ENCODE assay signal across 9 mouse cellular contexts in the genomic region with DNA sequence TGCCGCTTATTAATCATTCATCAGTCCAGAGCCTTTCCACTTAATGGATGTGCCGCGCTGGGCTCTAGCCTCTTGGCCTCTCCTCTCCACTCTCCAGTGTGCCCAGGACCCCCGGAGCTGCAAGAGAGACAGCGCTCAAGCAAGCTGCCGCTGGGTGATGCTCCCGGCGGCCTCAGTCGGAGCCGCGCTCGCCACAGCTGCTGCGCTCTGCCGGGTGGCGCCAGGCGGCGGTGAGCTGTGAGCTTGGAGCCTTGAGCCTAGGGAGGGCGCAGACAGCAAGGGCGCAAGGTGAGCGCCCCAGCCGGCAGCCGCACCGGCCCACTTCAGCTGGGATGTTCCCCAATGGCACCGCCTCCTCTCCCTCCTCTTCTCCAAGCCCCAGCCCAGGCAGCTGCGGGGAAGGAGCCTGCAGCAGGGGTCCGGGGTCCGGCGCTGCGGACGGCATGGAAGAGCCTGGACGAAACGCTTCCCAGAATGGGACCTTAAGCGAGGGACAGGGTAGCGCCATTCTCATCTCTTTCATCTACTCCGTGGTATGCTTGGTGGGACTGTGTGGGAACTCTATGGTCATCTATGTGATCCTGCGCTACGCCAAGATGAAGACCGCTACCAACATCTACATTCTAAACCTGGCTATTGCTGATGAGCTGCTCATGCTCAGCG. TPM values are rescaled to one million over a fixed set of nuclear protein-coding genes. Genes with fewer than 3 reads are reported as not detected.
A peak's percentile ranks its signal among the peaks of the same experiment; 100 is the strongest.
DNase-seq lines count a peak whose midpoint lies in the region; ATAC-seq lines count a peak whose summit lies in the region.
"Had no signal": no experiment of that assay in that cellular context is flagged by ENCODE, and none has a peak within 500 bp of the region (broad histone marks: within the 10 kb centered on the region; RNA-seq: fewer than 3 reads in every experiment).

No protein-coding gene starts in this region.

- H3K4me2 ChIP-seq in heart, embryonic 13.5 days, result peak overlapping the region; percentile 93
- peak overlapping the region; percentile 75 for H3K4me2 ChIP-seq in midbrain, embryonic 15.5 days

- peak overlapping the region; percentile 52 for H3K9ac ChIP-seq in heart, embryonic 13.5 days
- H3K9ac ChIP-seq in midbrain, embryonic 15.5 days, result peak overlapping the region; percentile 47

- H3K9me3 ChIP-seq in heart, embryonic 13.5 days, result no peaks in the 10 kb centered on the region
- no peaks in the 10 kb centered on the region for H3K9me3 ChIP-seq in midbrain, embryonic 15.5 days

- no peak overlapping the region for H3K27ac ChIP-seq in heart, embryonic 13.5 days (replicated peaks)
- H3K27ac ChIP-seq in midbrain, embryonic 15.5 days, result no peak overlapping the region

- H3K4me3 ChIP-seq in heart, embryonic 13.5 days, result peak overlapping the region; percentile 56
- peak overlapping the region; percentile 53 for H3K4me3 ChIP-seq in midbrain, embryonic 15.5 days

- intact Hi-C loops in heart, postnatal 25 days (cut with DNase I), result loop anchor here (2.0 to 10.0 kb wide), 4 partner anchors 54 to 422 kb away; no protein-coding TSS in a partner anchor

- peaks cover 28% of the 10 kb centered on the region for H3K4me1 ChIP-seq in heart, embryonic 13.5 days
- H3K4me1 ChIP-seq in midbrain, embryonic 15.5 days, result peaks cover 35% of the 10 kb centered on the region

- no peak for DNase-seq in heart, postnatal 25 days (ENCODE audit: low spot score)
- peak; percentile 72 for DNase-seq in embryo, embryonic 11 days
- DNase-seq in left cerebral cortex, adult 8-10 months (ENCODE audit: low spot score in 2 of 2), result peak; percentile 13 to 33
- no peak for DNase-seq in c-Kit-positive CD71-positive TER-119-positive erythroid progenitor cells, embryonic 14.5 days (ENCODE audit: low spot score)
- DNase-seq in cerebellum, adult 9-11 months, result no peak

- no peak for ATAC-seq in heart, embryonic 13.5 days (ENCODE audit: extremely low read depth, insufficient number of reproducible peaks, low FRiP score, low TSS enrichment)
- ATAC-seq in hematopoietic stem cell, adult 5-6 weeks (replicated peaks in 1 of 2; ENCODE audit: insufficient read depth in 1 of 2, low FRiP score in 2 of 2, low TSS enrichment in 1 of 2, low read depth in 1 of 2, poor library complexity in 2 of 2, severe bottlenecking in 2 of 2), result peak; percentile 33 to 47; a peak in 2 of 4 replicates
- peak; percentile 78 for ATAC-seq in midbrain, embryonic 15.5 days (replicated peaks)
- ATAC-seq: Patski had no signal

- under 1% methylated on average over 37 of the region's 39 CpGs for WGBS in heart, embryonic 13.5 days
- 1% methylated on average over 38 of the region's 39 CpGs for WGBS in midbrain, embryonic 15.5 days

- H3K36me3 ChIP-seq in heart, embryonic 13.5 days, result no peaks in the 10 kb centered on the region
- no peaks in the 10 kb centered on the region for H3K36me3 ChIP-seq in midbrain, embryonic 15.5 days (replicated peaks)

- peaks cover 60% of the 10 kb centered on the region for H3K27me3 ChIP-seq in heart, embryonic 13.5 days (replicated peaks)
- peaks cover 40% of the 10 kb centered on the region for H3K27me3 ChIP-seq in midbrain, embryonic 15.5 days (replicated peaks)

RNA-seq across cellular contexts. Expression of gene Sstr1, which starts 0.8 kb away (rescaled TPM):
- polyA plus RNA-seq in heart, embryonic 13.5 days (2015; fragmentation: Nextera tagmentation; extraction: Ambion mirVana), result 0.25 TPM in 1 of 2 replicates, not detected in the other
- not detected for total RNA-seq in heart, postnatal 25 days (2021)
- not detected in 2 replicates for total RNA-seq in hematopoietic stem cell, adult 5-6 weeks (2017)
- 10 to 100 TPM; 20.7 to 26.2 (median 24.3) TPM for total RNA-seq in left cerebral cortex, adult 8-10 months (2022)
- 12.5 and 12.6 TPM in 2 replicates for polyA plus RNA-seq in midbrain, embryonic 15.5 days (2015; fragmentation: Nextera tagmentation; extraction: Ambion mirVana)
- polyA plus RNA-seq: Patski had no signal

RNA-seq across cellular contexts. Expression of gene Clec14a, which starts 56.7 kb away (rescaled TPM):
- polyA plus RNA-seq in heart, embryonic 13.5 days (2015; fragmentation: Nextera tagmentation; extraction: Ambion mirVana), result 14.5 and 16.0 TPM in 2 replicates
- total RNA-seq in heart, postnatal 25 days (2021), result 10 to 100 TPM; 15.2 to 20.2 TPM
- total RNA-seq in hematopoietic stem cell, adult 5-6 weeks (2017), result 0.84 and 1.6 TPM in 2 replicates
- total RNA-seq in left cerebral cortex, adult 8-10 months (2022), result 1 to 10 TPM; 3.1 to 4.5 (median 4.3) TPM
- 5.6 and 6.2 TPM in 2 replicates for polyA plus RNA-seq in midbrain, embryonic 15.5 days (2015; fragmentation: Nextera tagmentation; extraction: Ambion mirVana)
- polyA plus RNA-seq: Patski had no signal

Comparison
In these comparisons a context has a peak if more than half of its experiments do, and no peak if none do; other contexts are left out.
1. DNase-seq: peak in embryo, embryonic 11 days (single experiment) and left cerebral cortex, adult 8-10 months (2 of 2); none in heart, postnatal 25 days (single experiment), c-Kit-positive CD71-positive TER-119-positive erythroid progenitor cells, embryonic 14.5 days (single experiment) and cerebellum, adult 9-11 months (single experiment).
2. RNA of gene Sstr1, which starts 0.8 kb away (total RNA-seq): 20.7 to 26.2 TPM in left cerebral cortex, adult 8-10 months; not detected in heart, postnatal 25 days and not detected in hematopoietic stem cell, adult 5-6 weeks; every median in the first group is over 10 times any median in the second.